Mouse (Mus musculus) 416B (cell line): ENCODE data around the gene Arih1.
"Not testable (repeated sequence)": the region's sequence is repeated elsewhere in the genome, so short reads cannot be mapped to it uniquely, and the experiment has no call there.

Source experiments
- DNase-seq: peaks from one replicate; pipeline ENCODE4 v3.0.0; 2011; ENCODE audit warnings: low read depth

Arih1 gene

DNA sequence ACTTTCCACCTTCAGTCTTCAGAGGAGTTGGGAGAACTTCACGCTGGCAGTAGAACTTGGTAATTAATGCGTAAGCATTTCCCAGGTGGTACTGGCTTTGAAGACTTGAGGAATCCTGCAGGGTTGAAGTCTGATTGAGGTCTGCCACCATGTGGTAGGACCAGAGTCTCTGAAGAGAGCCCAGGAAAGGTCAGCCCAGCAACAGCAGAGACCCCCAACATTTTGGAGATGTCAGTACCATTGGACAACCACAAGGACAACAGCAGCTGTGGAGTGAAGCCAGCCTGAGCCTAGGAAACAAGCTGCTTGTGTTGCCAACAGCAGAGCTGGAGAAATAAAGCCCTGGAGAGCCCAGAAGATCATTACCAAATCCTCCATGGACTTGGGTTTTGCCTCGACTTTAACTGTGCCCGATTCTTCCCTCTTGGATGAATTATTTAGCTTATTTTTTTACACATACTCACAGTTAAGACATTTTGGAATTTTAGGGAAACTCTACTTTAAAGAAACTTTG lies 27.4 kb downstream of the Arih1 start:
- no peak for DNase-seq

DNA sequence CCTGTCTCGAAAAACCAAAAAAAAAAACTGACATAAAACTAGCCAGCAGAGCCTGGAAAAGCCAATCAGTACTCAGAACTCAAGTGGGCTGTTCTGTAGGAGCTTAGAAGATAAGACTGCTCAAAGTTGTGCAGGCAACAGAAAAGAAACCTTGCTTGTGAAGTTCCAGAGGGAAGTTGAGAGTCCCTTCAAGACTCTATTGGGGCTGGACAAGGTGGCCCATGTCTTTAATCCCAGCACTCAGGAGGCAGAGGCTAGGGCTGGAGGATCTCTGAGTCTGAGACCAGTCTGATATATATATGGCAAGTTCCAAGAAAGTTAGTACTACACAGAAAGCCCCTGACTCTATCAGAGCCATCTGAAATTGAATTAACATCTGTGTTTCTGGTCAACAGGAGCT lies 28.0 kb downstream of the Arih1 start:
- no peak for DNase-seq

DNA sequence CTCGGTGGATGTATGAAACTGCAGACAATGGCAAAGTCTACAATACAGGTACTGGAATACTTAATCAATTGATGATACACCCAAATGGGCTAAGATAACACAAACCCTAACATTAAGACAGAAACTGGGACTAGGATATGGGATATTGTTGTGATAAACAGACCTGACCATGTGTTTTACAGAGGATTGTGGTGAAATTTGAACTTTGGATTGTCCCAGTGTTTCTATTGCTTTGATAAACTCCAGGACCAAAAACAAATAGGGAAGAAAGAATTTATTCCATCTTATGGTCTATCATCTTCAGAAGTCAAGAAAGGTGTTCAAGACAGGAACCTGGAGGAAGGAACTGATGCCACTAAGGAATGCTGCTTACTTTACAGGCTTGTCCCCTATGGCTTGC lies 28.7 kb downstream of the Arih1 start:
- DNase-seq: no peak

DNA sequence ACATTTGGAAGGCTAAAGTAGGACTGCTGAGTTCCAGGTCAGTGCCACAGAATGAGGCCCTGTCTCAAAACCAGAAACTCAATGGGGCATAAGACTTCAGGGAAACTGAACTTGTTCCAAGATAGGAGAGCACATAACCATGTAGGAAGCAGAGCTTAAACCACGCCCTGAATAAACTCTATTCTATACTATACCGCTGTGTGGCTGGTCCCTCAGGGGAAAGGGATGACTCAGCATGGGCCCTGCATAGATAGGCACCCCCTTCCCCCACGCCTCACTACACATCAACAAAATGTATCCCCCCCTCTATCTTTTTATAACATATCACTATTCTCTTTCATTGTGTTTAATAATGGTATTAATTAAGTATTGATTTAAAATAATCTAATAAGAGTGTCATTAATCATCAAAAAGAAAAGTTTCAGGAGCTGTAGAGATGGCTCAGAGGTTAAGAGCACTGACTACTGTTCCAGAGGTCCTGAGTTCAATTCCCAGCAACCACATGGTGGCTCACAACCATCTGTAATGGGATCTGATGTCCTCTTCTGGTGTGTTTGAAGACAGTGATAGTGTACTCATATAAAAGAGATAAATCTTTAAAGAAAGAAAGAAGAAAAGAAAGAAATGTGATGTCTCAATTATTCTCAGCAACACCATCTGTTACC lies 30.9 kb downstream of the Arih1 start:
- peak; percentile 82 for DNase-seq

DNA sequence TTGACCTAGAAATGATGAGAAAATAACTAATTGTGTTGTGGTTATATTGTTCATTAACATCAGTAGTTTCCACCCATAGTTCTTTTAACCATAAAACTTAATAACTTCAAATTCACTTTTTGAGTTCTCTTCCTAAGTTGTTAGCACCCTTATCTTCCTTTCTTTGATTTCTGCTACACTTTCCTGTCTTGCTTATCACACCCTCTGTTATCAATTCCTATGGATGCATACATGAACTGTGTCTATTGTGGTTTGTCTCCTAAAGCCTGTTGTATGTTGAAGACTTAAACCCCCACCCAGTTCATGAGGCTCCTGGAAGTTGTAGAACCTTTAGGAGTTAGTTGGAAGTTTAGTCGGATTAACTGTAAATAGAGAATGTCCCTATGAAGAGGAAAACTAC lies 52.7 kb downstream of the Arih1 start:
- no peak for DNase-seq

DNA sequence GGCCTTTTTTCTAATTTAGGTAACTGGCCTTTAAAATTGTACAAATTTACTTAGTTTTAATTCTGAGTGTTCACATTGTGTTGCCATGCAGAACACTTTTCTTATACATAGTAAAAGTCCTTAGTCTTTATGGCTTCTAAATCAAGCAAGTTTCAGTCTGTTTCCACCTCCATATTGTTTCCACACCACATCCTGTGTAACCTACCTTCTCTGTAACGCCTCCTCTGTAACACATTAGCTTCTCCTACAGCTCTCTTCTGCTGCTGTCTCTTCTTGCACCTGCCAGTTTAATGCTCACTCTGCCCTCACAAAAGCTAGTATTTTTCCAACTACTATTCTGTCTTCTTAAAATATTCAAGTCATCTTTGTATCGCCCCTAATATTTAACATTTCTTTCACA lies 54.8 kb downstream of the Arih1 start:
- DNase-seq: no peak

DNA sequence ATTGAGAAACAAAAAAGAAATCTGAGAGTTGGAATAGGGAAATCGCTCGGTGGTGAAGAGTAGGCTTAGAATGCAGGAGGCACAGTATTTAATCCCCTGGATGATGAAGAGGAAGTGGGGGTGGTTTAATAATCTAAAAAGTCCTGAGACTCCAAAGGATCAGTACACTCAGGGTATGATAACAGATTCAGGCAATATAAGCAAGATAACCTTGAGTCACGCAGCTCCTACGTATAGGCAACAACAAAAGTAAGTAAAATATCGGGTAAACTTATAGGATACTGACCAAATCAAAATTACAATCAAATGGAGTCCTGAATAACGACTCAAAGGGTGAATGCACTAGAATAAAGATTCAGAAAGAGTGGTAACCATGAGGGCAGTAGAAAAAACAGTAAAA lies 65.9 kb downstream of the Arih1 start:
- DNase-seq: no peak

DNA sequence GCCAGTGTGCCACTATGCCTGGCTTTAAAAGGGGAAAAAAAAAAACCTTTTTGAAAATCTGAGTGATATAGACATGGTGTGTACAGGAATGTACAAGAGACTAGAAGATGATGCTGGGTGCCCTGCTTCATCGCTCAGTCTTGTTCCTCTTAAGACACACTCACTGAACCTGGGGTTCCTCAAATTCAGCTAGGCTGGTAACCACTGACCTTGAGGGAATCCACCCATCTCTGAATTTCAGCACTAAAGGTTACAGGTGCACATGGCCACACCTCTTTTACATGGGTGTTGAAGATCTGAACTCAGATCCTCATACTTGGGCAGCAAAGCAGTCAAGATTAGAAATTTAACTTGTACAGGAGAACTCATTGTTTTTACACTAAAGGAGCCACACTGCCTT lies 79.1 kb downstream of the Arih1 start:
- DNase-seq: no peak

DNA sequence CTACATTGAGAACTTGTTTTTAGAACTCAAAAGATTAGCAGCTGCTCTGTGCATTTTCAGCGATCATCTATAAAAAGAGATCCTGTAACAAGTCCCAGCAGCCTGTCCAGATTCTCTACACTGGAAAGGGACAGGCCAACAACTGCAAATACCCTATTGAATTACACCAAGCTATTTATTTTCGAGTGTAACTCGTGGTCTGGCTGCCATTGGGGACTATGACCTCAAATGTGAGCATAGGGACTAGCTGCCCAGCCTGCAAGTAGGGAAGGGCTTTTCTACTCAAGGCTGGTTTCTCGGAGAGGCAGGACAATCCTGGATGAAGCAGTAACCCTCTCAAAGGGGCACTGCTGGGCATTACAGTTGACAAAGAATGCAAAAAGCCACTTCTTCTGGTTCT lies 97.3 kb downstream of the Arih1 start:
- no peak for DNase-seq

DNA sequence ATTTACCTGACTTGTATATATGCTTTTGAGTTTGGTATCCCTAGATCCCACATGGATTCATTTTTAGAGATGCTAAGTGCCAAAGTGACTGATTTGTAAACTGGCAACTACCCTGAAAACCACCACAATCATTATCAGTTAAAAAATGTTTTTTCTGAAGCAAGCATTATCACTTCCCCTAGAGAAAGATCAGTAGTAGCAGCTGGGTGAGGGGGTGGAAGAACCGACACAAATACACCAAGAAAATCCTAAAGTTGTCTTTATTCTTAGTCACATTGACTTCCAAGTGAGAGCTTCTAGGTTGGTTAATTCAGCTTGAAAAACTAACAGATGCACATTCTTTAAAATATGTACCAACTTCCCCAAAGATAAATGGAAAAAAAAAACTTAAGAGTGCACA lies 98.1 kb downstream of the Arih1 start:
- no peak for DNase-seq

DNA sequence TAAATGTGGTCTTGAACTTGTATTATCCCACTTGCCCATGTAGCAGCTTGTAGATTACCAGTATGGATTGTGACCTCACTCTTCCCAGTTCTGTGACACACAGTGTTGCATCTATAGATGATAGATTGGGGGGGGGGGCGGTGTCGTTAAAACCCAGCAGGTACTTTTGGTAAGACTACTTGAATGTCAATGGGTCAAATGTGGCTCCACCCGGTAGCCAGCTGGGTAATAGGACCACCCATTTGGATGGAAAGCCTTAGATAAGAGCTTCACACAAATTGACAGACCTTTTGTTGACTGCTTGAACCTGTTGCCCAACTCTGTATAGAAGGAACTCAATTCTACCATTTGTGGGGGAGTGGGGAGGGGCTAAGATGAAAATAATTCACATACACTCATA lies 99.0 kb downstream of the Arih1 start:
- no peak for DNase-seq

DNA sequence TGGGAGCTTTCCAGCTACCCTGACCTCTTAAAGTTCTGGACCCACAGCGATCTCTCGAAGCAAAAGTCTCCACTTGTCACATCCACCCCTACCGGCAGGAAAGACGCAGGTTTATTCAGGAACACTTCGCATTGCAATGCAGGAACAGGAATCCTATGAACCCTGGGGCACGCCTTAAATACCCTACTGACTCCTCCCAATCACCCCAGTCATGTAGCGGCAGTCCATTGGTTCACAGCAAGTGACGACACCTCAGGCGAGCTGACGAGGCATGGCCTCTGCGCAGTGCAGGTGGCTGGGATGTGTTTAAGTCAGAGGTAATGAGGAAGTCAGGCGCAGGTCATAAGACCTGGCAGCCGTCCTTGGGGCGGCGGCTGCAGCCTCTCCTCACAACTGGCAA lies 110.8 kb downstream of the Arih1 start:
- DNase-seq: no peak

DNA sequence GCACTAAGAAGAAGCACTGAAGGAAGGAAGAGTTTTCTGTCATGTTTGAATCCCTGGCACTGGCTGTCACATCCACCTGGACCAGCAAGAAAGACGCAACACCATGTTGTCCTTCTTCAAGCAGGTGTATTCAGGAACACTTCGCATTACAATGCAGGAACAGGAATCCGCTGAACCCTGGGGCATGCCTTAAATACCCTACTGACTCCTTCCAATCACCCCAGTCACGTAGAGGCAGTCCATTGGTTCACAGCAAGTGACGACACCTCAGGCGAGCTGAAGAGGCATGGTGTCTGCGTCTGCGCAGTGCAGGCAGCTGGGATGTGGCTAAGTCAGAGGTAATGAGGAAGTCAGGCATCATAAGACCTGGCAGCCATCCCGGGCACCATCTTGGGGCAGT lies 116.8 kb downstream of the Arih1 start:
- DNase-seq: no peak

DNA sequence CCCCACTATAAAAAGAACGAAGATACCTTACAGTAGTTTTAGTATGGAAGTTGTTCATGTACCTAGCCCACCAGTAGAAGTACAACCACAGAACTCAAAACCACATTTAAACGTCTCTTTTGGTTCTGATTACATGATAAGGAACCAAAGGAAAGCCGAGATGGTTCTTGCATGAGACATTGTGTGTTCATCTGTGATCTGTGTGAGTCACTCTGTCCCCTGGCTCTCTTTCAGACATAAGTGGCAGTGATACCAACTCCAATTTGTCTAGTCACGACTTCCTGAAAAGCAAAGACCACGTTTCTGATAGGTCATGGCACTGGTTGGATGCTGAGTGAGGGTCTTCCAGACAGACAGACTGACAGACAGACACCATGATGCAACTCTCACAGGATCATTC lies 117.2 kb downstream of the Arih1 start:
- DNase-seq: peak; percentile 91

DNA sequence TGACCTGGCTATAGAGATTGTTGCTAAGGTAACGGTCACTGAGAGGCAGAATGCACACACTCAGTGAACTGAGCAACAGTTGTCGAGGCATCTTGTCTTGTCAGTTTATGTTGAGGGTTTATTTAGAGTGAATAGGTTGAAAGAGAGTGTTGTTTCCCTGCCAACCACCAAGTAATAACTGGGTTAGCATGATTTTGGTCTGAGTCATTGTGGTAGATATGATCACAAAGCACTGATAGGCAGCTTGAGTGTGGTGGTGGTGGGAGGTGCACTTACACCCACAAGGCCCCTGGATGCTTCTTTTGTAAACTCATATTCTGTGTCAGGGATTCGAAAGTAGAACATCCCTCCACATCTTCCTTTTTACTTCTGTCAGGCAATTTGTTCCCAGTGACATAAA lies 125.9 kb downstream of the Arih1 start:
- not testable (repeated sequence) for DNase-seq

DNA sequence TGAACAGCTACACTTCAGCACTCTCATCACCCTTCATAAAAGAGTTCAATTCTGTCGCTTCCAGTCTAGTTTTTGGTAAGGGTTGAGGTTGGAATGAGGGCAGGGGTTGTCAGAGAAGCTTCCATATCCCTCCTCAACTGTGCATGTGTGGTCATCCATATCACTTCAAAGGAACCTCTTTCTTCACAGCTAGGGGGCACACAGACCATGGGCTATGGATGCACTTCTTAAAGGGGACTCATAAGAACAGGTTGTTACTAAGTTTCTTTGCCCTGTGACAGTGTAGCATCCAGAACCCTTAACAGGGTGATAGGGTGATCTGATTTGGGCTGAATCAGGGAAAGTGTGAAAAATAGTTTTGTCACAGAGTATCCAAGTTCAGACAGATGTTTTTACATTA lies 128.4 kb downstream of the Arih1 start:
- DNase-seq: peak; percentile 73

DNA sequence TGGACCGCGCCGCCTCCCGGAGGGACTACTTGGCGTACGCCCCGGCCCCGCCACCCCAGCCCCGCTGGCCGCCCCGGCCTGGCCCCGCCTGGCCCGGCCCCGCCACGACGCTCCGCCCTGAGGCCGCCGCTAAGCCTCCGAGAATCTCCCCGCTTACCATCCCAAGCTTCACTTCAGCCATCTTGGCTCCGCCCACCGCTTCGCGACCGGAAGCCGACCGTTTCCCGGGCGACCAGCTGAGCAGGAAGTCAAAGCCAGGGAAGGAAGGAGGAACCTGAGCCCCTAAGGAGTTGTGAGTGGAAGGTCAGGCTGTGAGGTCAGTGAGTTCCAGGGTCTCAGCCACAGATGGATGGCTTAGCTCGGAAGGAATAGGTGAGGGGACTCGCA lies 133.2 kb downstream of the Arih1 start, which contains the start of gene Bbs4:
Gene Bbs4, minus strand, starts transcription at position 256 of the 387 bp plus-strand sequence.
- peak; percentile 88 for DNase-seq

DNA sequence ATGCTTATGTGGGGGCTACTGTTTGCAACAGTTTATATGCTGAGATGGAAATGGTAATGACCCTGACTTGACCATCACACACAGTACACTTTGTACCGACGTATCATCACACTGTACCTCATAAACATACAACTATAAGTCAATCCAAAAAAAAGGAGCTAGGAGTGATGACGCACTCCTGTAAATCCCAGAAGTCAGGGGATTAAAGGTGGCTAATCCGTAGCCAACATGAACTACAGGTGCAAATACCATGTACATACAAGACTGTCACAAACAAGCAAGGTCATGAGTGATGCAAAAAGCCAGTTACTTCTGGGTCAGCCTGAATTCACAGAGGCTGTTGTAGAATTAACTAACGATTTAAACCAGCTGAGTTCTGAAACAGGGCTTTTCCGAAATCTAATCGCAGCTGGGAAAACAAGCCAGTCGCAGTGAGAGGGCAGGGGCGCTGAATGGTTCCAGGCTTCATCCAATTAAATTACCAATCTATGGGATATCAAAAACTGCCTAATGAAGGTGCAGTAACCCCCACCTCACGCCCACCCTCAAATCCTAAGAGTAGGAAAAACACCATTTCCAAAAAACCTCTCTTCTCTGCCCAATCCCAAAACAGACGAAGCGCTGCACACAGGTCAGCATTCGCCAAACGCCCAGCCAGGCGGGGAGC lies 133.7 kb downstream of the Arih1 start:
- DNase-seq: no peak

DNA sequence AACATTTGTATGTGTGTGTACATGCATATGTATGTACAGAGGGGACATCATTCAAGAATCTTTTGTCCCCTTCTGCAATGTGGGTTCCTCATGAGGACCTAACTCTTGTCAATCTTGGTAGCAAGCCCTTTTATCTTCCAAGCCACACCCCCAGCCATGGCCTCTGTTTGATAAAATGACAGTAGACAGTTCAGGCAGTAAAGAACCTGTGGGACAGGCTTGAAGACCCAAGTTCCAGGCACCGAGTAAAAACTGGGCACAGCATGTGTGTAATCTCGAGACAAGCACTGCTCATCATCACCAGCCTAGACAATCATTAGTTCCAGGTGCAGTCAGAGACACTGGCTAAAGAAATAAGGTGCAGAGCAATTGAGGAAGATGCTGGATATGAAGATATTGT lies 140.2 kb downstream of the Arih1 start:
- no peak for DNase-seq

DNA sequence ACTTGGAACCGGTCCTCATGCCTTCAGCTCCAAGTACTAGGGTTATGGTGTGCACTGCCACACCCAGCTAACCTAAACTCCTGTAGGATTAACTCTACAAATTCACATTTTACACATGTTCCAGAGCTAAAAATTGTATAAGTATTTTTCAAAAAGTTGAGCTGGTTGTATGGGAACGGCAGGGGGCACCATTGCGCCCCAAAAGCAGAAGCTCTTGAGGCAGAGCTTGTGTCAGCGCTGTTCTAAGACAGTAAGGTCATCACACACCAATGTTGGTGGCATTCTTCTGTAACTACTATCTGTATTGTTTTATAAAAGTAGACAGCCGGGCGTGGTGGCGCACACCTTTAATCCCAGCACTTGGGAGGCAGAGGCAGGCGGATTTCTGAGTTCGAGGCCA lies 146.4 kb downstream of the Arih1 start:
- DNase-seq: peak; percentile 79

DNA sequence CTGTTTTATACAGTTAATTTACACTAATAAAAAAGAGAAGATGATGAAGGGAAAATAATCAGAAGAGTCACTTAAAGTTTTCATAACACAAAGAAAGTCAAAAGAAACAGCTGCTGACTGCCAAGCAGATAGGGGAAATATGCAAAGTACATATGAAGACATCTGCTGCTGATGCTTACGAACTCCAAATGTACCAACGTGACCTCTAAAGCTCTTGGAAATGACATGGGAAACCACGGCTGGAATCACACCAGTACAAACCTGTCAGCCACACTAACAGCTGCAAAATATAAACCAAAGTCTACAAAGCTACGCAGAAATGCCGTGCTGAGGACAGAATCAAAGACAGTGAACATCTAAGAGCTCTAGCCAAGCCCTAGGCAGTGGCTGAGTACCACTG lies 147.3 kb downstream of the Arih1 start:
- no peak for DNase-seq

DNA sequence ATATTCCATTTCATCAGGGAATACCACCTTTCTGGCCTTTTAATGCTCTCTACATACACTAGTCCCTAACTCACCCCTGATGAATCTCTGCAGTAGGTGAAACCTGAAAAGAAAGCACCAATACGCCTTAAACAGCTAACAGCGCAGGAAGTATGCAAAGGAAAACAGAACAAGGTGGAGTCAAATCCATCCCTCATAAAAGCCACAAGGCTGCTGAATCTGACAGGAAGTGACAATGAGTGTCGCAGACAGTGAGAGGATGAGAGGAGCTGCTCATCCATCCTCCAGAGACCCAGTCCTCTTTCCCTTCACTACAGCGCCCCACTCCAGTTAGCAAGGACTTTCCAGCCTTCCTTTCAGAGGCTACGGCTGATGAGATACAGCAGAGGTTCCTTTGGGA lies 148.0 kb downstream of the Arih1 start:
- DNase-seq: no peak
